Mouse (Mus musculus) cerebellum, adult 9-10 months (tissue): Measurements from ENCODE around the gene Hif3a.
"Not testable (repeated sequence)": the region's sequence is repeated elsewhere in the genome, so short reads cannot be mapped to it uniquely, and the experiment has no call there.

Experiments used
- DNase-seq: peaks from one replicate; pipeline ENCODE4 v3.0.0; 2022

Hif3a gene

DNA sequence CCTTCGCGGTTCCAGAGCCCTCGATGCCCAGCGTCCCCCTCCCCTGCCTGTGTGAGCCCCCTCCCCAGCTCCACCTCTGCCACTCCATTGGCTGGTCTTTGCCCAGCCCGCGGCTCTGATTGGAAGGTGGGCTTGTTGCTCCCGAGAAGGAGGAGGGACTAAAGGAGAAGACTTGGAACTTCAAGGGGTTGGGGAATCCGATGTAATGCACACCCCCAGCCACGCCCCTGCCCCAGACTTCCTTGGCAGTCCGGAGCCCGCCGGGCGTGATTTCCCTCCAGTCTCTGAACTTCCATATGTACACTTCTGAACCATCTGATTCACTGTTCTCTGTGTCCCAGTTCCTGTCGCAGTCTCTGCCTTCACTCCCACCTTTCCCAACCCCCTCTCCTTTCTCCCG lies at the start of gene Hif3a:
Hif3a (minus strand) TSS at position 39 of the 400 bp plus-strand sequence.
- DNase-seq, result peak; percentile 45

DNA sequence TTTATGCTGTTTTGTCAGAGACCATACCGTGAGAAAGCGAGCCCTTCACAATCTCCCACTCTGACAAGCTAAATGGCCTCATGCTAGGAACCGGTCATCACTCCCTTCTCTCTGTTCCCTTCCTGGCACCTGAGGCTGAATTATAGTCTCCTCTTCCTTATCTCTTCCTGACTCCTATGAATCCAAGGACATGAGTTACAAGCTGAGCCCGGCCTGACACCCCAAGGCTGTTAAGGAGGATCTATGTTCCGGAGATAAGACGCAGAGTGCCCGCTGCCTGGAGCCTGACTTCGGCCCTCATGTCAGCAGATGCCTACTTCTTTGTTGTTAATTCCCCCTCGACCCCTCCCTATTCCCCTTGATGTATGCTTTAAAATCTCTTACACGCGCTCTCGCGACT lies 39.4 kb upstream of the Hif3a start:
- not testable (repeated sequence) for DNase-seq

DNA sequence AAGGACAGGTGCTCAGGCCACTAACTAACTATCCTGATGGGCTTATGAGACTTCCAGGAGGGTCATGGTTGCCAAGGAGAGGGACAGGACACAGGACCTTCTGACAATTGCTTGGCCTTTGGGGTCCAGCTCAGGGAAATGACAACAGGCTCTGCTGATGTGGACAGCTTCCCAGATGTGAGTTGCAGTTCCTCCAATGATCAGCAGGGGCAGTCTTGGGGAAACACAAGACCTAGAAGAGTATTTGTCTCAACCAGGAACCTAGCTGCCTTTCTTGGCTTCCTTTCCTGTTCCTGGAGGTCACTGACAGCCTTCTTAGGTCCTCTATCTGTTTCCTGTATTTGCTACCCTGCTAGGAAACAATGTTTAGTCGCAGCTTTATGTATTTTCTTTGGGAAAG lies 29.1 kb upstream of the Hif3a start:
- peak; percentile 49 for DNase-seq

DNA sequence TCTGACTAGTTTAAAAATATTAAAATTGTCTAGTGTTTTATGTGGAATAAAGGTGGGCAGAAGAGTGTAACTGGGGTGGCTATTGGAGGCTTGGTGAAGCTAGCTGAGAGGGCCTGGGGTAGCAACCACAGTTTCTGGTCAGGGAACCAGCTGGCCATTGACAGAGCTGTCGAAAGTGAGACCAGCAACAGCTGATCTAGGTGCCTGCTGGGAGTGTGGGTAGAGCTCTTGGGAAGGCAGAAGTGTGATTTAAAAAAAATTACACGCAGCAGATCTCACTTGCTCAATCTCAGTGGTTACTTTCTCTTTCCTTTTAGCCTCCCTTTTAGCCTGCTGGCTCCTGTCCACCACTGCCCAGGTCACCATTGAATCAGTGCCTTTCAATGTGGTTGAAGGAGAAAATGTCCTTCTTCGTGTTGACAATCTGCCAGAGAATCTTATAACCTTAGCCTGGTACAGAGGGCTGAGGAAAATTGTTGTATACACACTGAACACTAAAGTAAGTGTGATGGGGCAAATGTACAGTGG lies 27.9 kb upstream of the Hif3a start:
- peak; percentile 72 for DNase-seq

DNA sequence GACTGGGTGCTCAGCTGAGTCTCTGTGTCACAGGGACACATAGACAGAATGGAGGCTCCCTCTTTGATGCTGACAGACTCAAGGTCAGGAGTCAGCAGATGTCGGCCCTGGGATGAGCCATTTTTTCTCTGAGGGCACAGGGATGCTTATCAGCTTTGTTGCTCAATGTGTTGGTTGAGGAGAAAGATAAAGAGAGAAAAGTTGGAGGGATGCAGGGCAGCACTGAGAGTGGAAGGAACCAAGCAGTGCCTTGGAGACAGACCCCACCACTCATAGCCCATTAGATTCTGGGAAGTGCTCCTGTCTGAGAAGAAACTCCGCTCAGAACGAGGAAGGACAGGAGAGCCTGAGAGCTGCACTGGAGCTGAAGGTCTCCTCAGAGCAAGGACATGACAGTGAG lies 25.5 kb upstream of the Hif3a start:
- DNase-seq, result no peak

DNA sequence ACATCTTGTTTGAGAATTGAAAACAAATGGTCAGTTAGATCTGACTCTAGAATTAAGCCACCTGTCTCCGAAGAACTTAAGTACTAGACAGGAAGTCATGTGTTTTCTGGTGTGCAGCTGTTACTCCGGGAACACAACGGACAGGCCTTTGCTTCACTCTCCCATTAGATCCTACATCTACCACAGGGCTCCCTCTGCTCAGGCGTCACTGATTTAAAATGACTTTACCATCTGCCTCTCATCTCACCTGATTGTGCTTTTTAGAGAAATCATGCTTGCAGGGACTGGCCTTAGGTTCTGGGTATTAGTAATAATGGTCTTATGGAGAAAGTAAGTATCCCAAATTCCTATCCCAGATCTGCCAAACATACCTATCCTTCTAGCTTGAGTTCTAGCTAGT lies 20.5 kb upstream of the Hif3a start:
- DNase-seq, result peak; percentile 86

DNA sequence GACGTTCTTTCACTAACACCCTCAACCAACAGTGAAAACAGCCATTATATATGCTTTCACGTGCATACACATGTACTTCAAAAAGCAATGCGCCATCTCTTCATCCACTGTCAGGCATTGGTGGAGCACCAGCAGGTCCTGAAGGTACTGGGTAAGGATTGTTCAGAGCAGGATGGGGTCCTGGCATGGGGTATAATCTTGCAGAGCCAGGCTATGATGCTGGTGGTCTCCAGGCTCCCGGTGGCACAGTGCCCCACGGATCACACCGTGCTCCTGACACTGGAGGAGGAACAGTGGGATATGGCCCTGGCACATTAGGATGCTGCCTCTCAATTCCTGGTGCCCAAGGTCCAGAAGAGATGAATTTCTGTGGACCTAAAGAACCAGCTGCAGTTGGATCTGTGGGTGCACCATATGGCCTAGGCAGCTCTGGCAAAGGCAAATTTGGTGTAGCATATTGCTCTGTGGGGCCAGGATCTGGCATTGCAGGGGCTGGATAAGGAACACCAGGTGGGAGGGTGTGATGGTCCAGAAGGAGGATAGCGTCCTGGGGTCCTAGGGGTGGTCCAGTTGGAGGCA lies 15.9 kb upstream of the Hif3a start:
- peak; percentile 92 for DNase-seq

DNA sequence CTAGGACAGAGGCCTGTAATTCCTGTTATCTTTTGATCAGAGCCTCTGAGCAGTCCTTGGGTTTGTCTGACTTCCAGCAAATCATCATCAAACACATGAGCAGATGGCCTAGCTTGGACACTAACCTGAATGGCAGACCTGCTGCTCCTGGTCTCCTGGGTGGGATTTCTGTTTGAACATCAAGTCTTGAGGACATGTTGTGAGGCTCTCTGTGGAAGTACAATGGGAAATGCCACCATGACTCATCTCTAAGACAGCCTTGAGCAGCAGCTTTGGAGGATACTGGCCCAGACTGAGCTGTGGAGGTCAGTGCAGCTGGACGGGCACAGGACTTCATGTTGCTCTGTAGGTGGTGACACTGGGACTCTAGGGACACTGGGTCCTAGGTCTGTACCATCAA lies 14.3 kb upstream of the Hif3a start:
- peak; percentile 78 for DNase-seq

DNA sequence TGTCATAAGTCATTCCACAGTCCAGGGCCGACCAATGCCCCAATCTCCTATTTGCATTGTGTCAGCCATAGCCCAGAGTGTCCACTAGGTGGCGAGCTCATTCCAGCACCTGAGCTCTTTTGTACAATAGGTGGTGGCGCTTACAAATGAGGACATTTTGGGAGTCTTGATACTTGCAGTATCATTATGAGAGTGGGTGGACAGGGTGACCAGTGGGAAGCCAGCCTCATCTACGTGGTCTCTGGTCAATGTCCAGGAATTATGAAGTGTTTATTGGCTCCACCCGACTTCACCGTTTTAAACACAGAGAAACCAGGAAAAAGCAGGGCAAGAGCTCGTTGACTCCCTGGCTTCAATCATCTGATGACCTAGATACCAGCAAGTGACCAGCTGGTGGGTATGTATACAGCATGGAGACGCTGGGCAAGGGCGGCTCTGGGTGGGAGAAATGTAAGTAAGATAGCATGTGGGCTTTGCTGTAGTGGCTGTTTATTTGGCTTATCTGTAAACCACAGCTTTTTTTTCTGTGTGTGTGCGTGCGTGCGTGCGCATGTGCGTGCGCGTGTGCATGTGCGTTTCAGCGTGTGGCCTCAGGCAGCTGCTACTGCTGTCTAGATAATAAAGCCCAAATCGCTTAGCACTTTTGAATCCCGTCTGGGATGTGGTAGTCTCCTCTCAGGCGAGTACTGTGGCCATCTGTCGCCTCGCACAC lies 11.8 kb upstream of the Hif3a start, which contains the start of gene Psg16:
Psg16 (plus strand) TSS at position 137 of the 712 bp plus-strand sequence.
- peak; percentile 97 for DNase-seq

DNA sequence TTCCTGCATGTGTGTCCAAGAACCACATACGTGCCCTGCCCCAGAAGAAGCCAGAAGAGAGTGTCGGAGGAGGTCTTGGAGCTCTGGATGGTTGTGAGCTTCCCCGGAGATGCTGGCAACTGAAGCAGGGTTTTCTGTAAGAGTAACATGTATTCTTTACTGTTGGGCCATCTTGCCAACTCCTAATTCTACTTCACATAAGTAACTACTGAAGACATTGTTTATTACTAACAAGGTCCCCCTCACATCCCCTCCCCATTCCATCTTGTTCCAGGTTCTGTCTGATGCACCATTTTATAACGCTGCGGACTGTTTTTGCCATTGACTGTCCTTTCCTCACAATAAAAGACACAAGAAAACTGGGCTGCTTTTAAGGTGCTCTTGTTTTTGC lies 11.3 kb upstream of the Hif3a start:
- no peak for DNase-seq

DNA sequence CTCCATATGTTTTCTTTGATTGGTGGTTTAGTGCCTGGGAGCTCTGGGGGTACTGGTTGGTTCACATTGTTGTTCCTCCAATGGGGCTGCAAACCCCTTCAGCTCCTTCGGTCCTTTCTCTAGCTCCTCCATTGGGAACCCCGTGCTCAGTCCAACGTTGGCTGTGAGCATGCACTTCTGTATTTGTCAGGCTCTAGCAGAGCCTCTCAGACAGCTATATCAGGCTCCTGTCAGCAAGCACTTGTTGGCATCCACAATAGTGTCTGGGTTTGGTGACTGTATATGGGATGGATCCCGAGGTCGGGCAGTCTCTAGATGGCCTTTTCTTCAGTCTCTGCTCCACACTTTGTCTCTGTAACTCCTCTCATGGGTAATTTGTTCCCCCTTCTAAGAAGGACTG lies 5.4 kb upstream of the Hif3a start:
- not testable (repeated sequence) for DNase-seq

DNA sequence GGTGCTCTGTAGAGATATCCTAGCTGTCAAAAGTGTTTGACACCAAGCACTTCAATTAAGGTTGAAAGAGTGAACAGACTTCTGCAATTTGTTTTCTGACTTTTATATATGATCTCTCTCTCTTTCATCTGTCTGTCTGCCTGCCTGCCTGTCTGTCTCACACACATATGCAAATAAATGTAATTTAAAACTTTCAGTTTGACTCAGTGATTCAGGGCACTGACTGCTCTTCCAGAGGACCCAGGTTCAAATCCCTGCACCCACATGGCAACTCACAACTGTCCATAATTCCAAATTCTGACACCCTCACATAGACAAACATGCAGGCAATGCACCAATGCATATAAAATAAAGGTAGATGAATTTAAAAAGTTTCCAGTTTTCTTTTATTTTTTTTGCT lies 4.8 kb upstream of the Hif3a start:
- no peak for DNase-seq

DNA sequence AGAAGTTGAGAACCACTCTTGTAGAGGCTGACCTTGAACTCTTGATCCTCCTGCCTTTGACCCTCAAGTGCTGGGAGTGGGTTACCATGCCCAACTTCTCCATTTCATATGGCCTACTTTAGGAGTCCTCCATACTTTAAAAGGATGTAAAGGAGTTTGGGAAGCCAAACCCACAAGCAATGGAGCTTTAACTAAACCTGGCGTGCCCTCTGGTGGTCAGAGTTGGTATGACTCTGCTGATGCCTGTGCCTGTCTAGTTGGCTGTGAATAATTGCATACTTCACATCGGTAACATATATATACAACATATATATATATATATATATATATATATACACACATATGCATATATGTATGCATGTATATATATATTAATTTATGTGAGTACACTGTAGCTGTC lies 4.2 kb upstream of the Hif3a start:
- peak; percentile 93 for DNase-seq

DNA sequence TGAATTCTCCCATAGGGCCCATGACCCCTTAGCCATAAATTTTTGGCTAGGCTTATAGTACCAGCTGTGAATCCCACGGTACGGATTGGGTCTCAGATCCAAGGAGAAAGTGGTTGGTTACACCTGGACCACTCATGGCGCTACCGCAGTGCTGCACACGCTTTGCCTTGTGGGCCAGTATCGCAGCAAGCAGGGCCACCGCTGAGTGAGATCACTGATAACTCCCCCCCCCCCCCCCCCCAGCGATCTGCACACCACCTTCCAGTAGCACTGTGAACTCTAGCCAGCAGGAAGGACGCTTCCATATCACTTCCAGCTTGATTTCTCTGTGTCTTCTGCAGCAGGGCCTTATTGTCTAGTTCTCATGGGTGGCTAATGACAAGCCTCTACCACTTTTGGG lies 3.4 kb upstream of the Hif3a start:
- DNase-seq, result peak; percentile 30

DNA sequence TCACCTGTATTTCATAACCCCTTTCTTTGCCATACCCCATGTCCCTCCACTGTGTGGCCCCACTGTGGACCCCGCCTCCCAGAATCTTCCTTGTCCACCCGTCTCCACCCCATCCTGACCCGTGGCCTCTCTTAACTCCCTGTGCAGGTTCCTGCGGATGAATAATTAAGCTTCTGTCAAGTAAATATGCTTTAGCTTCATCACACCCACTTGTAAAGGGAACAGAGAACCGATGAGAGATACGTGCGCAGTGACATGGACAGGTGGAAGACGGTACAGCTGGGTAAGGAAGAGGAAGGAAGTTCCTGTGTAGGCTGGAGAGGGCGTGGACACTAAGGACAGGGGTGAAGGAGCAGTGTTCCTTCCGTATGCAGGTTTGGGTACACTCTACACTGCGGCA lies 618 bp upstream of the Hif3a start:
- DNase-seq, result peak; percentile 25

DNA sequence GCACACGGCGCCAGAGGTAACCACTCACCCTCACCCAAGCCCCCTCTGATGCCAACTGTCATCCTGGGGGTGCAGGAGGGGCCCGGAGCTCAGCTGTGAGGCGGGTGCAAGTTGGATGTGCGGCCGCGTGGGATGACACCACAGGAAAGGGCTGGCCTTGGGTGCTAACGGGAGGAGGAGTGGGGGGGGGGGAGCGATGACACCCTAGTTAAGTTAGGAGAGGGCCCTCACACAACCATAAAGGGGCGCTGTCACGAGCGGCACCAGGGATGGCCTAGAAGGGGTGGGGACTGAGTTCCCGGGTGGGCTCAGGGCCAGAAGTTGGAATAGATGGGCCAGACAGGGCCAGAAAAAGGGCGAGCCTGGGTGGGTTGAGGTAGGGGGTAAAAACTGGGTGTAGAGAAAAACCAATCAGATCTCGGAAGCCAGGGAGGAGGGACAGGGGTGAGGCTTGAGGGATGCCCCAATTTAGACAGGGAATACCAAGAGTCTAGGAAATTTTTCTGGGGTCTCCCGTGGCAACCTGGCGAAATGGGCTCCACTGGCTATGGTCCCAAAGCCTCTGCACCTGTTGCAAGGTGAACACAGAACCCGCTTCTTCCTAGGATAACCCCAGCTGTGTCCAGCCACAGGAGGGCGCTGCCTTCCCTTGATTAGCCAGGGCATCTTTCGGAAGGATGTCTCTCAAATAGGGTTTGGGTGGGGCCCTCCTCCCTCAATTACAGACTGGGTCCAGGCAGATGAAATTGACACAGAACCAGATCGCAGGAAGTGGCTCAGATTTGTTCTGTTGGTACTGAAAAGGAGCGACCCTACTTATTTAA lies 1.2 kb downstream of the Hif3a start:
- DNase-seq, result peak; percentile 64

DNA sequence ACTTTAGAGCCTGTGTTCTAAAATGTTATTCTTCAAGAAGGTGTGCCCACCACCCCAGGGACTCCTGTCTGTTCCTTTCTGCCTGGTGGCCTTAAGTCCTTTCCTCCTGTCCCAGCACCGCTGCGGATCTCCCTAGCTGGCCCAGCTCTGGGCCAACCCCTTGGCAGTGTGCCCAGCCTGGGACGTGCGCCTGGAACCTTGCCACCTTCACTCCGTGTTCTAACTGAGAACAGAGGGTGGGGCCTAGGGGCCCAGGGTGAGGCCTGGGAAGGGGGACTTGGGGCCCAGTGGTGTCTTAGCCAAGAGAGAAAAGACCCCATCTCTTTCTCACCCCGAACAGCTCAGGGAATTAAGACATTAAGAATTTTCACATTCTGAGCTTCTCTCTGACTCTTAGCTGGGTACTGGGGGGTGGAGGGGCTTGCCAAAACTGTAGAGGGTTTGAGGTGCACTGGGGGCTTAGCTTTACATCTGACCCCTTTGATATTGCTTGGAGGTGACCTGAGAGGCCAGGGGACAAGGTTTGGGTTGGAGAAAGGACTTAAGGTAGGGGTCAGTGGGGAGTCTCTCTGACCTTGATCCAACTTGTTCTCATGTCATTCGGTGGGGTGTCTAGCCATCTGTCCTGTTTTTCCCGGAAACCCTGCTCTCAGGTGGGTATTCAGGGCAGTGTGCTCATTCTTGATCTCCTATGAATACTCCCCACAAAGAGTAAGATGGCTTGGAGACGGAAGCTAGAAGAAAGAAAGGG lies 2.0 kb downstream of the Hif3a start:
- DNase-seq, result peak; percentile 87

DNA sequence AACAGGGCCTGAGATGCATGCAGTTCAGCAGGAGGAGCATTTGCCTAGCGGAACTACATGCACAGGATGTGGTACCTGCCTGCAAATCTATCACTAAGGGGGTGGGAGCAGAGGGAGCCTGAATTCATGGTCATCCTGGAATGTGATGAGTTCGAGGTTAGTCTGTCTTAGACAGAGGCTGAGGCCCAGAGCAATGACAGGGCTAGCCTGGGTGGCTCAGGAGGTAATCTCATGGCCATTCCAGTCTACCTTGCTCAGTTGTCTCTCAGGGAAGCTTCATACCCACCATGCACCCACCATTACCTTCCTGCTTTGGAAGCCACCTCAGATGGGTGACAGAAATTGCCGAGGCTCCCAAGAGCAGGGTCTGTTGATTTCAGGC lies 2.8 kb downstream of the Hif3a start:
- DNase-seq, result no peak

DNA sequence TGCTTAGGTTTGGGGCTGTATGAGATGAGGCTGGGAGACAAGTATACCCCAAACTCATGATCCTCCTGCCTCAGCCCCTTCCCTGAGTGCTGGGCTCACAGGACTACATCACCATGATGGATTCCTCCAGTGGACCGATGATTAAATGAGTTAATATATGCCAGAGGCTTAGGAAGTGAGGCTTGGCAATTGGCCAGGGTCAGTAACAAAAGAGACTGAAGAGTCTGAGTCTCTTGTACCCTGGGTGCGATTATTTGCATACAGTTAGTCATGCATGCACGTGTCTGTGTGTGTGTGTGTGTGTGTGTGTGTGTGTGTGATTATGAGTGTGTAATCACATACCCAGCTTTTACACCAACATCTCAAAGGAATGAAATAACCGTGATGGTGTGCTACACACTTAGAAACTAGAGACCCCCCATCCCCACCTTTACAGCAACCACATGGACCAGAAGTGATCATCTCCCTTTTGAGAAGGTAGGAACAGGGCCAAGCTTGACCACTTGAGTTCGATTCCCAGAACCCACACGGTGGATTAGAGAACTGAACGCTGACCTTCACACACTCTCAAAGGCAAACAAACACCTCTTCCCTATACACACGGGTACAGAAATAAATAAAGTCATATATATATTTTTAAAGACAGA lies 3.3 kb downstream of the Hif3a start:
- DNase-seq, result peak; percentile 54

DNA sequence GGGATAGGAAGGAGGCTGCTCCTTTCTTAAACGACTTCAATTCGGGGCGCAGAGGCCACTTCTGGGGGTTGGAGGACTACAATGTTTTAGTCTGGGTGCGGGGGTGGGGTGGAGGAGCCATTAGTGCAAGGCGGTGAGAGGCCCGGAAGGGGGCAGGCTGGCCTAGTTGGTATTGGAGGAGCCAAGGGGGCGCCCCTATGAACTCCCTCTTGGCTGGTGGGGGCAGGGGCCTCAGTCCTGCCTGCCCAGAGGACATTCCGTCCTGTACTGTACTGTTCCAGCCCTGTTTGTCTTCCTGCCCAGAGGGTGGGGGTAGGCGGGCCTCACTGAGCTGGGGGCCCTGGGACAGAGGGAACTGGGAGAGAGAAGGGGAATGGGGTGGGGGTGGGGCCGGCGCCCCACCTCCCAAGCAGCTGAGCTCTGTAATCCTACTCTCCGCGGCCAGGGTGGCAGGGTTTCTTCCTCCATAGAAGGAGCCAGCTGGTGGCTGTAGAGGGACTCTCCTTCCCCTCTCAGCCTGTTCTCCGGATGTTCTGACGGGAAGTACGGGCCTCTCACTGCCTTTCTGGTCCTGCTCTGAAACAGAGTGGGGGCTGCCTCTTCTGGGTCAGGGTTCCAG lies 4.0 kb downstream of the Hif3a start:
- DNase-seq, result peak; percentile 63

DNA sequence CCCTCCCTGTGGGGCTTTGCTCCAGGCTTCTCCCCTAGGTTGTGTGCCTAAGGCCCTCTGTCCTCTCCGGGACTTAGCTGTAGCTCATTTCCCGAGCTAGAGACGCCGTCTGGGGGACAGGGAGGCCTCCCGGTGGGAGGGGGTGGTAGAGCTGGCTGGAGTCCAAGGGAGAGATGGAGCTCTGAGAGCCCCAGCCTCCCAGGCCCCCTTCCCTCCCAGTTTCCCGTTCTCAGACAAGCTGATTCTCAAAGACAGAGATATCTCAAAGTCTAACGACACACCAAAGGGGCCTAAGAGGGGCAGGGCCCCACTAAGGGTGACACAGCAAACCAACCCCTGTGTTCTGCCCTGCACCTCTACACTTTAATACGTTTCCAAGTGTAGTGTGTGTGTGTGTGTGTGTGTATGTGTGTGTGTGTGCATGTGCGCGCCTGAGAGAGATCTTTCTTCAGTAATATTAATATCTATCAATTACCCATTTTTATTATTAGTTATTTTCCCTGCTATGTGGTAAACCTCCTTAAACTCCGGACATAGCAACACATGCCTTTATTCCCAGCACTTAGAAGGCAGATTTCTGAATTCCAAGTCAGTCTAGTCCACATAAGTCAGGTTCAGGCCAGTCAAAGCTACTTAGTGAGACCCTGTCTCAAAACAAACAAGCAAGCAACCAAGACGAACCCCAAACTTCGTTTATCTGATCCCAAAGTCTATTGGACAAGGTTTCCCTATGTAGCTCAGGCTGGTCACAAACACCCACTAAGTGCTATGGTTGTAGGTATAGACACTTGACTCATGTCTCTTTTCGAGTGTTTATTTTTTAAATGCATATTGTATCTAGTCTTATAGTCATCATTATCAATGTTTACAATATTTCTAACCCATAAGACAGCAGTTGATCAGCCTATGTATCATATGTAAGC lies 5.4 kb downstream of the Hif3a start:
- peak; percentile 45 for DNase-seq
